Comparison of ENCODE assay signal across 8 mouse cellular contexts in the genomic region with DNA sequence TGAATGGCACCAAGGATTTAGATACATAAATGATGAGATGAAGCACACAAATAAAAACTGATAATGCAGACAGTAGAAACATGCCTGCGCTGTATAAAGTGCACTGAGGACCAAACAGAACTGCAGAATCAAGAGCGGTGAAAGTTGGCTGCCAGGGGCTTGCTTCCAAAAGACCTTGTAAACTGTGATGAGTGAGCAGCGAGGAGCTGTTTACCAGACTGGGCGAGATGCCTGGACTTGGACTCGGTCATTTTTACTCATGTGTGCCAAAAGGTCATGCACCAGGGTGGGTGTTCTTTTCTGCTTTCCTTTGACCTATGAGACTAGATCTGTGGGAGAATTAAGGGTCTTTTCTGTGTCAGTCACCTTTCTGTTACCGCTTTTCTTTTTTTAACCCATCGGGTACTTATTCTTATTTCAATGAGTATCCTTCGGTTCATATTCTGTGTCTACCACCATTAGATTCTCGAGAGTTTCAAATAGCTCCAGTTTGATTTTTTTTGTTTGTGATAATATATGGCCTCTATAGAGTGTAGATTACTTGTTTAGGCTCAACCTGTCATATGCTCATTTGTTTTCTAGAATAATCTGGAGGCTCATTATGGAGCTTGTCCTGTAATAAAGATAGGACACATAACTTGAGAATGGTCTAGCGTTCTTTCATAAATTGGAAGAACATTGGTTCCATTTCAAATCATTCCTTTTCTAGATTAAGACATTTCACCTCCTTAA.
DNase-seq lines count a peak whose midpoint lies in the region; ATAC-seq lines count a peak whose summit lies in the region.

No protein-coding gene starts in this region.

- ATAC-seq in megakaryocyte, adult 5-6 weeks (ENCODE audit: poor library complexity, severe bottlenecking), result no peak
- no peak for ATAC-seq in forebrain, embryonic 15.5 days (replicated peaks)

- WGBS in forebrain, embryonic 15.5 days, result 77% methylated on average over 10 of the region's 10 CpGs

- no peaks in the 10 kb centered on the region for H3K9me3 ChIP-seq in forebrain, embryonic 15.5 days

- H3K27me3 ChIP-seq in forebrain, embryonic 15.5 days, result no peaks in the 10 kb centered on the region

- H3K36me3 ChIP-seq in forebrain, embryonic 15.5 days, result no peaks in the 10 kb centered on the region

- no peak overlapping the region for H3K4me3 ChIP-seq in forebrain, embryonic 15.5 days

- peak; percentile 10 for DNase-seq in kidney, postnatal 14 days
- DNase-seq in kidney, adult 11 months, result no peak
- peak; percentile 3 for DNase-seq in cerebellum, adult 9-10 months
- DNase-seq in heart, postnatal 4 days, result peak; percentile 83
- peak; percentile 14 for DNase-seq in ovary, postnatal 10 days (ENCODE audit: low spot score)
- DNase-seq in thymus, postnatal 14 days, result no peak

- H3K4me2 ChIP-seq in forebrain, embryonic 15.5 days (replicated peaks), result no peak overlapping the region

- no peak overlapping the region for H3K9ac ChIP-seq in forebrain, embryonic 15.5 days (replicated peaks)

- no peaks in the 10 kb centered on the region for H3K4me1 ChIP-seq in forebrain, embryonic 15.5 days

- H3K27ac ChIP-seq in forebrain, embryonic 15.5 days (replicated peaks), result no peak overlapping the region

Comparison
In these comparisons a context has a peak if more than half of its experiments do, and no peak if none do; other contexts are left out.
1. DNase-seq: peak in kidney, postnatal 14 days (single experiment), cerebellum, adult 9-10 months (single experiment), heart, postnatal 4 days (single experiment) and ovary, postnatal 10 days (single experiment); none in kidney, adult 11 months (single experiment) and thymus, postnatal 14 days (single experiment).